Mouse (Mus musculus) heart, embryonic 13.5 days (tissue): ENCODE data around the gene P2ry2. TPM values are rescaled to one million over a fixed set of nuclear protein-coding genes. Genes with fewer than 3 reads are reported as not detected.

Source experiments
- ATAC-seq: fragments of 200-750 bp; cut with Nextera tagmentation; 2 replicates; pipeline ENCODE4 v1.8.0; 2017; ENCODE audit warnings: moderate TSS enrichment; ENCODE audit not compliant: insufficient number of reproducible peaks, low FRiP score, low TSS enrichment; ENCODE audit errors: extremely low read depth
- H3K27ac ChIP-seq: fragments of 300-500 bp; sonication (generic); replicated peaks from 2 replicates; pipeline ENCODE4 v1.5.1; 2015; ENCODE audit warnings: moderate library complexity, mild to moderate bottlenecking, inconsistent platforms
- H3K27me3 ChIP-seq: fragments of 300-500 bp; sonication (generic); replicated peaks from 2 replicates; pipeline ENCODE4 v1.6.1; 2015; ENCODE audit warnings: mild to moderate bottlenecking, inconsistent platforms
- H3K36me3 ChIP-seq: fragments of 300-500 bp; sonication (generic); 2 replicates; pipeline ENCODE4 v1.6.1; 2015; ENCODE audit warnings: mild to moderate bottlenecking, inconsistent platforms
- H3K4me1 ChIP-seq: fragments of 300-500 bp; sonication (generic); 2 replicates; pipeline ENCODE4 v1.6.1; 2015; ENCODE audit warnings: inconsistent platforms
- H3K4me2 ChIP-seq: fragments of 300-500 bp; sonication (generic); 2 replicates; pipeline ENCODE4 v1.6.1; 2015; ENCODE audit warnings: inconsistent platforms, mild to moderate bottlenecking, moderate library complexity
- H3K4me3 ChIP-seq: fragments of 300-500 bp; sonication (generic); 2 replicates; pipeline ENCODE4 v1.5.1; 2015; ENCODE audit warnings: moderate library complexity, mild to moderate bottlenecking, inconsistent platforms
- H3K9ac ChIP-seq: fragments of 300-500 bp; sonication (generic); 2 replicates; pipeline ENCODE4 v1.6.1; 2015; ENCODE audit warnings: inconsistent platforms, mild to moderate bottlenecking, moderate library complexity
- H3K9me3 ChIP-seq: fragments of 300-500 bp; sonication (generic); 2 replicates; pipeline ENCODE4 v1.6.1; 2016; ENCODE audit warnings: inconsistent platforms
- WGBS: fragments of 180-500 bp; shearing (Covaris S2); methylation state at CpG from one replicate; pipeline ENCODE4 v1.1.7; 2015; ENCODE audit warnings: mixed read lengths; 5-methylcytosine and 5-hydroxymethylcytosine counted together
- polyA plus RNA-seq: library from polyadenylated mRNA; unstranded; fragments of >200 nt; fragmentation: Nextera tagmentation; extraction: Ambion mirVana; gene quantifications from 2 replicates; pipeline ENCODE4 v1.2.1, GENCODE M21; 2015

The P2ry2 gene
- polyA plus RNA-seq, 1 experiment from 2014 or later, result 1.1 TPM

GRCm38 (mm10) chr7:100998578-100998960 lies 14.1 kb downstream of the P2ry2 start:
- ATAC-seq, result no peak
- Histone ChIP-seq H3K27ac (no peak overlapping the region), H3K27me3 (peaks cover 14% of the 10 kb centered on the region; the same call in 1 of the 2 replicates), H3K4me1 (peaks cover 7% of the 10 kb centered on the region), H3K9me3 (no peaks in the 10 kb centered on the region), H3K36me3 (no peaks in the 10 kb centered on the region), H3K9ac (no peak overlapping the region), H3K4me2 (no peak overlapping the region), H3K4me3 (no peak overlapping the region)
- 71% methylated on average over 24 of the region's 24 CpGs for WGBS

DNA sequence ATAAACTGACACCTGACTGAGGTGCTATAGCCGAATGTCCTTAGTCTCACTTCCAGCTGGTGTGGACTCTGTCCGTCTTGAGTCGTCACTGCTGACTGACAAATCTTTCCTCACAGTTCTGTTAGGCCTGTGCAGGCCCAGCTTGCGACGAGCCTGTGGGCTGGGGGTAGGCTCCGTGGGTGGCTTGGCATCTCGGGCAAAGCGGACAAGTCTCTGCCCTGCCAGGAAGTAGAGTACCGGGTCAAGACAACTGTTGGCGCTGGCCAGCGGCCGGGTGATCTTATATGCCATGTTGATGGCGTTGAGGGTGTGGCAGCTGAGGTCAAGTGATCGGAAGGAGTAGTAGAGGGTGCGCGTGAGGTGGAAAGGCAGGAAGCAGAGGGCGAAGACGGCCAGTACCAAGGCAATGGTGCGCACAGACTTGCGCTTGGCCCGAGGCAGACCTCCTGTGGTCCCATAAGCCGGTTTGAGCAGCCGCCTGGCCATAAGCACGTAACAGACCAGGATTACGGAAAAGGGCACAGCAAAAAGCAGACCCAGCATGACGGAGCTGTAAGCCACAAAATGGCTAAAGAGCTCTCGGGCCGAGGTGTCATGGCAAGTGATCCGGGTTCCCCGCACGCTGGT lies 14.6 kb downstream of the P2ry2 start:
- Histone ChIP-seq H3K4me2 (no peak overlapping the region), H3K36me3 (no peaks in the 10 kb centered on the region), H3K27me3 (peaks cover 14% of the 10 kb centered on the region; the same call in 1 of the 2 replicates), H3K4me3 (no peak overlapping the region), H3K9ac (no peak overlapping the region), H3K9me3 (no peaks in the 10 kb centered on the region), H3K4me1 (peaks cover 12% of the 10 kb centered on the region), H3K27ac (no peak overlapping the region)
- ATAC-seq, result no peak
- WGBS, result 73% methylated on average over 31 of the region's 31 CpGs

DNA sequence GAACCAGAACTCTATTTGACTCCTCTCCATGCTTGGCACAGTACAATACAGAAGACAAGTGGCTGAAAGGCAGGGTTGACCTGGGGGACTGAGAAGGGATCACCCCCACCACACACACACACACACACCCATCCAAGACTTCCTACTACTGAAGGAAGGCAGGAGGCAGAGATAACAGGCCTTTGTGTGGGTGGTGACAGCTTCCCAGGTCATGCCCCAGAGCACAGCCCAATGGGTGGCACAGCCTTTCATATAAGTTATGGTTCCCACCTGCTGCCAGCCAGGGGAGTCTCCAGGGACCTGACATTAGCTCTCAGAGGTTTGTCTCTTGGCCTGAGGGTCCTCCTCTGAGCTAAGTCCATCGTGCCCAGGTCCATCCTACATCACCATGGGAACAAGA lies 15.5 kb downstream of the P2ry2 start:
- Histone ChIP-seq H3K9ac (no peak overlapping the region), H3K27ac (no peak overlapping the region), H3K4me1 (peaks cover 8% of the 10 kb centered on the region), H3K4me3 (no peak overlapping the region), H3K36me3 (no peaks in the 10 kb centered on the region), H3K4me2 (no peak overlapping the region), H3K27me3 (peaks cover 14% of the 10 kb centered on the region; the same call in 1 of the 2 replicates), H3K9me3 (no peaks in the 10 kb centered on the region)
- no peak for ATAC-seq
- 81% methylated on average over 1 of the region's 1 CpGs for WGBS

GRCm38 (mm10) chr7:100995951-100996350 lies 16.7 kb downstream of the P2ry2 start:
- no peak overlapping the region for H3K4me3 ChIP-seq
- no peak overlapping the region for H3K27ac ChIP-seq
- H3K27me3 ChIP-seq, result peaks cover 14% of the 10 kb centered on the region; the same call in 1 of the 2 replicates
- no peak for ATAC-seq
- no peaks in the 10 kb centered on the region for H3K36me3 ChIP-seq
- WGBS, result 70% methylated on average over 3 of the region's 3 CpGs
- H3K9me3 ChIP-seq, result no peaks in the 10 kb centered on the region
- peaks cover 14% of the 10 kb centered on the region for H3K4me1 ChIP-seq
- H3K9ac ChIP-seq, result no peak overlapping the region
- no peak overlapping the region for H3K4me2 ChIP-seq

DNA sequence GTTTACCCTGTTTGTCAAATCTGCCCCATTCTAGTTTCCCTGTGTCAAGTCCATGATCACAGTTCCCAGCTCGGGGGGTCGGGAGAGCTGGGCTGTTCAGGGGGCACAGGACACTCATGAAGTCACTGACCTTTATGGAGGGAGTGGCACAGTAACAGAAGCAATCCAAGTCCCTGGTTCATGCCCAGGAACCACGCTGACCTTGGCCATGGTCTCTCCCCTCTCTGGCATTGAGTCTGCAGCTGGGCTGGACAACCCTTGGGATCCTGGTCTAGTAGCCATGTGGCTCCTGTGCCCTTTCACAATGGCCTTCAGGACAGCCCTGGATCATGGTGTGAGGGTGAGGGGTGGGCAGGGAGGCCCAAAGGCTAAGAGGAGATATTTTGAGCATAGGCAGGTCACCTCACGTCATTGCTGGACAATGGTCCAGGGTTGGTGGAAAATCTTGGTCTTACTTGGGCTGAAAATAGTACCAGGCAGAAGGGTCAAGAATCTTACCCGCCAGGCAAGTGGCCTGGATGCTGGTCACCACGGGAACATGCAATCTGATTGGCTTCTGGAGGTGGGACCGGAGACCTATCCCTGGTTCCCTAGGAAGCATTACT lies 17.3 kb downstream of the P2ry2 start:
- H3K9ac ChIP-seq, result no peak overlapping the region
- peaks cover 19% of the 10 kb centered on the region for H3K4me1 ChIP-seq
- H3K4me2 ChIP-seq, result no peak overlapping the region
- 66% methylated on average over 7 of the region's 7 CpGs for WGBS
- H3K9me3 ChIP-seq, result no peaks in the 10 kb centered on the region
- ATAC-seq, result no peak
- no peak overlapping the region for H3K4me3 ChIP-seq
- H3K36me3 ChIP-seq, result no peaks in the 10 kb centered on the region
- H3K27ac ChIP-seq, result no peak overlapping the region
- peaks cover 11% of the 10 kb centered on the region; the same call in 1 of the 2 replicates for H3K27me3 ChIP-seq

DNA sequence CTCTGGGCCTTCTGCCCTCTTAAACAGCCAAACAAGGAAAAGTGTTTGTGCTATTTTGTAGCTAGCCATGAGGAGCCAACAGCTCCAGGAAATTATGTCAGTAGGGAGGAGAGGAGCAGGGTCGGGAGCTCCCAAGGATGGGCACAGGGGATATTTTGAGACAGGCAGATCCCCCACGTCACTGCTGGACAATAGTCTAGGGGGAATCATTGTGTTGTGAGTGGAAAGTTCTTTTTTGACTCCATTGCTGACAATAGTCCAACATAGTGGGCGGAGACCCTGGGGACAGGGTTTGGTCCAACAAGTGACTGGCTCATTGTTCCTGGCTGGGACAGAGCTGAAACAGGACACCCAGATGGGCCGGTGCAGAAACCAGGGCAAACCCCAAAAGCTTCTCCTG lies 19.5 kb downstream of the P2ry2 start:
- no peak overlapping the region for H3K27ac ChIP-seq

GRCm38 (mm10) chr7:100991972-100992371 lies 20.7 kb downstream of the P2ry2 start:
- Histone ChIP-seq H3K4me2 (no peak overlapping the region), H3K27me3 (no peaks in the 10 kb centered on the region), H3K9ac (no peak overlapping the region), H3K9me3 (no peaks in the 10 kb centered on the region), H3K27ac (no peak overlapping the region), H3K4me1 (peaks cover 32% of the 10 kb centered on the region), H3K36me3 (no peaks in the 10 kb centered on the region), H3K4me3 (no peak overlapping the region)
- WGBS, result 83% methylated on average over 3 of the region's 3 CpGs
- no peak for ATAC-seq

More for the DNA sequence above, 19.5 kb downstream of the P2ry2 start:
- Histone ChIP-seq H3K9me3 (no peaks in the 10 kb centered on the region), H3K36me3 (no peaks in the 10 kb centered on the region), H3K4me3 (no peak overlapping the region), H3K4me2 (no peak overlapping the region), H3K9ac (no peak overlapping the region), H3K4me1 (peaks cover 27% of the 10 kb centered on the region), H3K27me3 (peaks cover 3% of the 10 kb centered on the region; the same call in 1 of the 2 replicates)
- ATAC-seq, result no peak
- WGBS, result 57% methylated on average over 4 of the region's 4 CpGs

- H3K36me3 ChIP-seq, result no peaks in the 10 kb centered on the region
- 0 out of 2 replicates have a peak, but pooled peaks have one; percentile 8 for ATAC-seq
- WGBS, result 43% methylated on average over 9 of the region's 9 CpGs
- H3K4me3 ChIP-seq, result no peak overlapping the region
- H3K27me3 ChIP-seq, result no peaks in the 10 kb centered on the region
- peak overlapping the region; percentile 66 for H3K27ac ChIP-seq
- no peak overlapping the region for H3K9ac ChIP-seq
- no peak overlapping the region for H3K4me2 ChIP-seq
- H3K9me3 ChIP-seq, result no peaks in the 10 kb centered on the region
- peaks cover 32% of the 10 kb centered on the region for H3K4me1 ChIP-seq
Measured at GRCm38 (mm10) chr7:100990636-100991311, 21.9 kb downstream of the P2ry2 start.

DNA sequence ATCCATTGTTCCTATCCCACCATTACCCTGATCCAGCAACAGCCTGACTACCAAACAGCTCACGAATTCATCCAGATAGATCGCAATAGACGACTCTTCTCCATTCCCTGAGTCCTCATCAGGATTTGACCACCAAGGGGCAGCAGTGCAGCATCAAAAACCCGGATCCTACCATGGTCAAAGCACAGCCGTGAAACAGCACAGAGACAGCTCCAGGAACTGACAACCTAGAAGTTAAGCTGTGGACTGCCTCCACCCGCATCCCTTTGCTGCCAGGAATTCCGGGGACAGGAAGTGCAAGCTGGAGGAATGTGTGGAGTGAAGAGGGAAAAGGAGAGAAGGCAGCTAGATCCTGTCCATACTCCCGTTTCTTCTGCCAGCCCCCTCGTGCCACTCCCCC lies 24.6 kb downstream of the P2ry2 start:
- no peaks in the 10 kb centered on the region for H3K9me3 ChIP-seq
- H3K4me3 ChIP-seq, result no peak overlapping the region
- 6% methylated on average over 9 of the region's 9 CpGs for WGBS
- H3K4me1 ChIP-seq, result peaks cover 39% of the 10 kb centered on the region
- no peaks in the 10 kb centered on the region for H3K36me3 ChIP-seq
- no peaks in the 10 kb centered on the region for H3K27me3 ChIP-seq
- no peak overlapping the region for H3K9ac ChIP-seq
- peak overlapping the region; percentile 48 for H3K27ac ChIP-seq
- no peak for ATAC-seq
- peak overlapping the region; percentile 40 for H3K4me2 ChIP-seq

GRCm38 (mm10) chr7:100984452-100985395 lies 27.9 kb downstream of the P2ry2 start:
- Histone ChIP-seq H3K9ac (0 out of 2 replicates have a peak overlapping the region, but pooled peaks have one; percentile 8), H3K36me3 (no peaks in the 10 kb centered on the region), H3K4me3 (no peak overlapping the region), H3K27me3 (no peaks in the 10 kb centered on the region), H3K9me3 (no peaks in the 10 kb centered on the region), H3K27ac (no peak overlapping the region), H3K4me1 (peaks cover 25% of the 10 kb centered on the region), H3K4me2 (peak overlapping the region; percentile 30)
- 37% methylated on average over 21 of the region's 21 CpGs for WGBS
- no peak for ATAC-seq

- peak overlapping the region; percentile 30; the same call in 1 of the 2 replicates for H3K9ac ChIP-seq
- H3K27ac ChIP-seq, result peak overlapping the region; percentile 80
Measured at GRCm38 (mm10) chr7:100979175-100979574, 33.5 kb downstream of the P2ry2 start.

More at GRCm38 (mm10) chr7:100979175-100979574, 33.5 kb downstream of the P2ry2 start:
- peak; percentile 39; the same call in 1 of the 2 replicates for ATAC-seq
- no peak overlapping the region for H3K4me2 ChIP-seq
- H3K27me3 ChIP-seq, result peaks cover 15% of the 10 kb centered on the region
- H3K4me3 ChIP-seq, result no peak overlapping the region
- H3K4me1 ChIP-seq, result peaks cover 30% of the 10 kb centered on the region
- no peaks in the 10 kb centered on the region for H3K36me3 ChIP-seq
- 16% methylated on average over 2 of the region's 2 CpGs for WGBS
- H3K9me3 ChIP-seq, result no peaks in the 10 kb centered on the region
